Mouse (Mus musculus): ENCODE measurements around the gene Gm6040. TPM values are rescaled to one million over a fixed set of nuclear protein-coding genes. Genes with fewer than 3 reads are reported as not detected.

The Gm6040 gene
- not detected for polyA plus RNA-seq (2014; fragmentation: Illumina TruSeq; extraction: RNeasy Lipid Tissue Mini Kit (QIAGEN cat#74804); ENCODE audit: low read depth, low replicate concordance)

GRCm38 (mm10) chr8:20921971-20922370 lies at the start of gene Gm6040:
Gene Gm6040 (minus strand): TSS chr8:20922071.

GRCm38 (mm10) chr8:20944610-20945009 lies 22.7 kb upstream of the Gm6040 start, which contains the start of gene AY761185:
Gene AY761185 (minus strand): TSS chr8:20944710.

GRCm38 (mm10) chr8:20902527-20902926 lies 19.3 kb downstream of the Gm6040 start, which contains the start of gene Gm15056:
Gene Gm15056 (minus strand): TSS chr8:20902627.

GRCm38 (mm10) chr8:20892369-20892768 lies 29.5 kb downstream of the Gm6040 start, which contains the start of gene Defb33:
Gene Defb33 (plus strand): TSS chr8:20892669.

Other genes starting within 250 kb of the Gm6040 start
- gene Defb33, start 29.4 kb downstream of the Gm6040 start, polyA plus RNA-seq (2014; fragmentation: Illumina TruSeq; extraction: RNeasy Lipid Tissue Mini Kit (QIAGEN cat#74804); ENCODE audit: low read depth, low replicate concordance): 37.0 TPM
- not detected for gene Gm15056, start 19.4 kb downstream of the Gm6040 start, polyA plus RNA-seq (2014; fragmentation: Illumina TruSeq; extraction: RNeasy Lipid Tissue Mini Kit (QIAGEN cat#74804); ENCODE audit: low read depth, low replicate concordance)
- gene AY761185, start 22.6 kb upstream of the Gm6040 start, polyA plus RNA-seq (2014; fragmentation: Illumina TruSeq; extraction: RNeasy Lipid Tissue Mini Kit (QIAGEN cat#74804); ENCODE audit: low read depth, low replicate concordance): not detected
- gene Defa21, start 103.5 kb upstream of the Gm6040 start, polyA plus RNA-seq (2014; fragmentation: Illumina TruSeq; extraction: RNeasy Lipid Tissue Mini Kit (QIAGEN cat#74804); ENCODE audit: low read depth, low replicate concordance): not detected
- gene Defa23, start 133.0 kb upstream of the Gm6040 start, polyA plus RNA-seq (2014; fragmentation: Illumina TruSeq; extraction: RNeasy Lipid Tissue Mini Kit (QIAGEN cat#74804); ENCODE audit: low read depth, low replicate concordance): not detected
- not detected for gene Defa35, start 143.0 kb upstream of the Gm6040 start, polyA plus RNA-seq (2014; fragmentation: Illumina TruSeq; extraction: RNeasy Lipid Tissue Mini Kit (QIAGEN cat#74804); ENCODE audit: low read depth, low replicate concordance)
- gene Defa25, start 162.4 kb upstream of the Gm6040 start, polyA plus RNA-seq (2014; fragmentation: Illumina TruSeq; extraction: RNeasy Lipid Tissue Mini Kit (QIAGEN cat#74804); ENCODE audit: low read depth, low replicate concordance): not detected
- not detected for gene Gm14851, start 174.0 kb upstream of the Gm6040 start, polyA plus RNA-seq (2014; fragmentation: Illumina TruSeq; extraction: RNeasy Lipid Tissue Mini Kit (QIAGEN cat#74804); ENCODE audit: low read depth, low replicate concordance)
- gene Defa30, start 212.6 kb upstream of the Gm6040 start, polyA plus RNA-seq (2014; fragmentation: Illumina TruSeq; extraction: RNeasy Lipid Tissue Mini Kit (QIAGEN cat#74804); ENCODE audit: low read depth, low replicate concordance): not detected
- not detected for gene Defa22, start 240.2 kb upstream of the Gm6040 start, polyA plus RNA-seq (2014; fragmentation: Illumina TruSeq; extraction: RNeasy Lipid Tissue Mini Kit (QIAGEN cat#74804); ENCODE audit: low read depth, low replicate concordance)